Mouse (Mus musculus): ENCODE measurements at regions not wholly inside any gene's neighbourhood (a gene's known extent, or its start where the extent isn't known, plus 50 kb on each side); places are given as distances from the start of the nearest gene placed in this dataset.
A peak's percentile ranks its signal among the peaks of the same experiment; 100 is the strongest.

DNA sequence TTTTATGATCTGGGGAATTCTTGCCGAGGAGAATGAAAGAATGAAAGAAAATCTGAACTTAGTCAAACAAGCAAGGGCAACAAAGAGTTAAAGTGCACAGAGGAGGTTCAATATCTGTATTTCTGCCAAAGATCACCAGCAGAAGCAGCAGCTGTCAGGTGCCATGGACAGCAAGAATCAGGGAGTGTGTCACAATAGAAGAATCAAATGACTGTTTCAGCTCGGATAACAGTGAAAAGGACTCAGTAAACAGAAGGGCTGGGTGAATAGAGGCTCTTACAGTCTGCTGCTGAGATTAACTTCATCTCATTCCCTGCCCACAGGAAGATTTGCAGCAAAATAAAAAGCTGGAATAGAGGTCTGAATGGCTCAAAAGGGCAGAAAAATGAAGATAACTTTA lies 495.3 kb upstream of the Gm5415 start:
- DNase-seq, result peak; percentile 6

DNA sequence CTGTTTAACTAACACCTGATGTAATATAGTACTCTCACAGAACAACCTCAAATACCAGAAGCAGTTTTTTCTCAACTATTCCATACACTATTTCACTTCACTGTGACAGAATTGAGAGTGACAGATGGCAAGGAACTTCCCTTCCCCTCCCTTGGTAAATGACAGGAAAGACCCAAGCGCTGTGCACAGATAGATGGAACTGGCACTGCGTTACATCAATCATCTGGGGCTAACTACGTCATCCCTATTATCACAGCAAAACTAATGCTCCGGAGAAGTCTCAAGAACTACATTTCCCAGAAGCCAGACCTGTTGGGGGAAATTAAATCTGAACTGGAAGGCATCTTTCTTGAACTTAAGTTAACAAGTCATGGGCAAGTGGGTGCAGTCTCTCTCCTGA lies 493.6 kb upstream of the Gm5415 start:
- no peak for DNase-seq

DNA sequence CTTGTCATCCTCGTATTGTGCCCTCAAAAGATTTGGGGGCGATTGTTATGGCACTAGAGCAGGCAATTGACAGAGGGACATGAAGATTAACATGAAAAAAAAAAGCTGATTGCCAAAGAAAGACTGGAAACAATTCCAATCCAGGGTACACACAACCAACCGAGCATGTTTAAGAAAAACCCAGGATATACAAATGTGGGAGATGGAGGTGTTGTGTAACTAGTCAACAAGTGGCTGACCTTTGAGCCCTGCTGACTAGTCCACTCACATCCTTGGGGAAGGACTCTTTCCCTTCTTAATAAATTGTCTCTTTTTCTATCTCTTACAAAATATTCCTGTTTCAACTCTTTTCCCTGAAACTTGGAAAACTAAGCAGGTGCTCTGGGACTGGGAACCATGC lies 484.9 kb upstream of the Gm5415 start:
- no peak for DNase-seq

DNA sequence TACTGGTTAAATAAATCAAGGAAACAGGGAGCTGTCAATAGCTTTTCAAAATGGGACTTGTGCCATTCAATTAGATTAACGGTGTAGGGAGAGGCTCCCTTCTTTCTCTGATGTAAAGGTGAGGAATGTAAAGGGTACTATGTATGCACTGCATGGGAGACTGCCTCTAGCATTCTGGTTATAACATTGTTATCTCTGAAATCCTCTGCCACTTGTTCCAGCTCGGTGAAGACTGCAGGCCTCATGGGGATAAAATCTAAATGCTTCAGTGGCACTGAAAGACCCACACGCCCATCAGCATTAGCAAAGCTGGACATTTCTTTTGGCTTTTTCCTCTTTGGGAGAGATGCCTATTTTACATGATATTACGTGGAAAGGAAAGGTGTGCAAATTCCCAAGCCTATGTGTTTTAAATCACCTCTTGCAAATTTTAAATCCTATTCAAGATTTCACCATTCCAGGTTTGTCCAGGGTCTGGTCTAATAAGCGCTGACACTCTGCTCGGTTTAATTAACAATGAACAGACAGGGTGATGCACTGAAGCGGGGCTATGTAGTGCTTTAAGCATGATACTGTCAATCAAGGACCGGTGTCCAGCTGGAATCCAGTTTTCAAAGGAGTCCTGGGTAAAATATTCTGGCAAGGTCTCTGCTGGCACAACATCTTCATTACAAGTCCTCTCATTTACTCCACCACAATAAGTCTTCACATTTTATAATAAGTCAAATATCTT lies 479.8 kb upstream of the Gm5415 start:
- no peak for DNase-seq

DNA sequence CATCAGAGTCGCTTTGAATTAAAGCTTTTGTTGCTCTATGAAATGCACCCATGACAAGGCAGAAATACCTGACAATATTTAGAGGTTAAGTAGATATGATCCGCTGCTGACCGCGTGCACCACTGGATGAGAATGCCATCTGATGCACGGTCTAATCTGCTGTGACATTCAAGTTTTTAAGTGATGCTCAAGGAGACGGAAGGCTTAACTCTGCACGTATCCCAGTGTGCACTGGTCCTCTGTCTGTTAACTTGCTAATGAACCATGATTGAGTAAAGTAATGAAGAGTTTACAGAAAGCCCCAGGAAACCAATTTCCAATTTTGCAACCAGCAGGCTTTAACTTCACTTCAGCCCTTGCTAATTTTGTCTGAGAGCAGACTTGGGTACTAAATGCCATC lies 478.3 kb upstream of the Gm5415 start:
- no peak for DNase-seq

DNA sequence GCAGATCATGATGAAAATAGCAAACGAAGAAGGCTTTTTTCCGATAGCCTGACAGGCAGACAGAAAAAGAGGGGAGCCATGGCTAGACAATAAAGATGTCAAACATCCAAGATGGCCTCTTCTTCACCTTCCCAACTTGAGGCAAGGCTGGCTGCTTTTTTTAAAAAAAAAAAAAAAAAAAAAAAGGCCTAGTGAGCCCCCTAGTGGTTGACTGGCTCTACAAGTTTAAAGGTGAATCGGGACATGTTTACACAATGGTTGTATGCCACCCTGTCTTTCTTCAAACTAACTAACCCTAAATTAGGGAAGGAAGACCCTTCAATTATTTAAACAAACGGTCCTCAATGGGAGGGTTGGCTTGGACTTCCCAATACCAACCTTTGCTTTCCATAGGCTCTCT lies 475.8 kb upstream of the Gm5415 start:
- DNase-seq, result peak; percentile 13

DNA sequence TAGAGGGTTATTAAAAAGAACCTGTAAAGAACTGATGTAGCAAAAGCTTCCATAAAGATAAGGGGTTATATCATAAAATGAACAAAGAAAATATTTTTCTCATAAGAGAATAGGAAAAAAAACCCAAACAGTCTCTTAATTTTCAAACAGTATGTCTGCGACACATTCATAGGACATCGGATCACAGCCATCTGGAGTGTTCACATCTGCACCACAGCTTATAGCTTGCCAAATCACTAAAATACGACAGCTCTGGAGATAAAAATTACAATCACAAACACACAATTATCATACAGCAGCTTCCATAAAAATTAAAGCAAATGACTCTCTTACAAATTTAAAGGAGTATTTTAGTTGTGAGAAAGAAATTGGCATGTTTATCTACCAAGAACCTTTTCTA lies 456.9 kb upstream of the Gm5415 start:
- no peak for DNase-seq

DNA sequence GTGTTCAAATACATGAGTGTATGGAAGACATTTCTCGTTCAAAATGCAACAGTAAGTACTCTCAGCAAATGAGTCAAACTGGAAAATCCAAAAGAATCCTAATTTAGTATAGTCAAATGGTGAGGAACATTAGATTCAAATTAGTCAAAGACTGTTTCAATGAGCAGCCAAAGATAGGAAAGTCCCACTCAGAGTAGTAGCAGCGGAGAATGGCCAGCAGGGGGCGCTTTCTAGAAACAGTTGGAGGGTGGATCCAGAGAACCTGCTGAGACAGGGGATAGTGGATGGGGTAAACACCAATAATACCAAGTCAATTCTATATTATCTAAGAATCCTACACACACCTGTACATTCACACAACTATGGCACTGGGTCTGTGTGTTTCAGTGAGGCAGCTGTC lies 417.9 kb upstream of the Gm5415 start:
- DNase-seq, result peak; percentile 2

DNA sequence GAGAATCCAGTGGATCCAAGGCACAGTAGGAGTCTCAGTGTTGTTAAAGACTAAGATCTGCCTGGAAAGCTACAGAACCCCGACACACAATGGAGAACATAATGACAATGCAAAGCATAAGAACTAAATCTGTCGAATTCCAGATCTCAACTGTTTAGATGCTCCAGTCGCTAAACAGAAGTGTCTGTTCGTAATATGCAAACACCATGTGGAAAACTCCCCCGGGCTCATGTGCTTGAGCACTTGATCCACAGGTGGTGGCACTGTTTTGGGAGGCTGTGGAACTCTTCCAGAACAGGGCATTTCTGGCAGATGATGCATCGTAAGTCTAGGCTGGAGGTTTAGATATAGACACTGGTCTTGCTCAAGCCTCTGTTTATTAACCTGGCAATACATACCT lies 412.2 kb upstream of the Gm5415 start:
- no peak for DNase-seq

DNA sequence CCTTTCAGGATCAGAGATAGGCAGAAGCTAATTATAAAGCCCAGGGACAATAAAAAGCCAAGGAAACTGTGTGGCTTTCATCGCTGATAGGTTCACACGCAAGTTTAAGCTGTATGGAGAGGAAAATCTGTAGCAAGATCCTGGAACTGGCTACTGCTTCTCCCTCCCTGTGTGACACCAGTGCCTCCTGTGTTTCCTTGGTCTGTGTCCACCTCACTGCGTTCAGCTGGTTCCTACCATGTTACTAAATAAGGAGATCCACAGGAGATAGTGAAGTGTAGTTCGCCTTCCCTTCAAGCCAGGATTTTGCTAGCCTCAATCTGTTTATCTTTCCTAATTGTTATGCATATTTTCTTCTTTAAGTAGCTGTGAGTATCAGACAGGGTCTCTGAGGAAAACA lies 399.2 kb upstream of the Gm5415 start:
- DNase-seq, result no peak

DNA sequence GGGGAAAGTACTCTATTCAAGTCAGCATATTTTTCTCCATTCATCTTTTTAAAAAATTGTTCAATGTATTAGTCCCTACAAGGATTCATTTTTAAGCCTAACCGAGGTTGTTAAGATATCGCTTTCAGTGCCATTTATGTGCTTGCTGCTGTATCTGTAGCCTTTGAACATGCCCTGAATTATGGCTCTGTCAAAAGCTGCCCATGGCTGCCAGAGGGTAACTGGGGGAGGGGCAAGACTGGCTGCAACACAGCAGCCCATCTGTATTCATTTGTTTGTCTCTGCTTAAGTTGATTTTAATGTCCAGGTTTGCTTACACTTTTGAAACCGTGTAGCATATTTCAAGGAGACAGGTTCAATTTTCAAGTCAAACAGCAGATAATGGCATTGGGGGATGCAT lies 383.3 kb upstream of the Gm5415 start:
- DNase-seq, result peak; percentile 25

DNA sequence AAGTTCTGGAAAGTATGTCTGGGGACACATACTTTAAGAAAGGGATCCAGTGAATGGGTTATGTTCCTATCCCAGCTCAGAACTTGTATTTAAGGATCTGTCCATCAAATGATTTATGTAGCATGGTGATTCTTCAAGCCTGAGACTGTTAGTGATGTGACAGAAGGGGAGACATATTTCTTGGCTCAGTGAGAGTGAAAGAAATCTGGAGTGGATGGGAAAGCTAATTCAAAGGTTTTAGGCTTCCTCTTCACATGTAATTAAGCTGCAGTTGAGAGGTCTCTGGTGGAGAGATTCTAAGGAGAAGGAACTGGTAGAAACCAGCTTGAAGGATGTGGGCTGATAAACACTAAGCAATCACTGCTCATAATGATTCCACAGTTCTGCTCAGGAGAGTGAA lies 355.3 kb upstream of the Gm5415 start:
- no peak for DNase-seq

DNA sequence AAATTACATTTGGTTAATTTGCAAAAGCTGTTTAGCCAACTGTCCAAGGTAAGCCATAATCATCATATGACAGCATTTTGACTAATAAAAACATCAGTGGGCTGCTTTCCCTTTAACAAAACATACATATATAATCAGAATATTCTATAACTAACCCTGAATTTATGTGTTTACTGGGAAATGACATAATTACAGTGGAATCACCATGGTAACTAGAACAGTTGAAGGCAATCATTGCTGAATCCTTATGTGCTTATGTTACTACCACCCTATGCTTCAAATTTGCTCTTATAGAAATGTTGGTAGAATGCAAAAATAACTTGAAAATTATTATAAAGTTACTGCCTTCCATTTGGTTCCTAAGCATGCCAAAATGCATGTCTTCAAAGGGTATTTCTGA lies 340.6 kb upstream of the Gm5415 start:
- DNase-seq, result no peak

DNA sequence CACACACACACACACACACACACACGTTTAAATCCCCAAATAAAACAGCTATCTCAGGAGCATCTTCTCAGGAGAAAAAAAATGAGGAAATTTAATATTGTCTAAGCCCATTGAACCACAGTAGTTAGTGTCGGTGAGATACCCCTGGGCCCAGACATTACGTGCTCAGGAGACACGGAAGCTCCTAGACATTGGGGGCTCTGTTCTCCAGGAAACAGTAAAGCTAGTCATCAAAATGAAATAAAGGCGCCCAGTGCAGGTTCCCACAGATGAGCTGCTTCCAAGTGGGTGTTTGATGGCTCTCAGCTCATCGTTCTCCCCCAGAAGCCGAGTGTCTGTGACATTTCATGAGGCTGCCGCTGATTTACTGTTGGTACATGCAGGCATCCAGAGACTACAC lies 325.8 kb upstream of the Gm5415 start:
- no peak for DNase-seq

DNA sequence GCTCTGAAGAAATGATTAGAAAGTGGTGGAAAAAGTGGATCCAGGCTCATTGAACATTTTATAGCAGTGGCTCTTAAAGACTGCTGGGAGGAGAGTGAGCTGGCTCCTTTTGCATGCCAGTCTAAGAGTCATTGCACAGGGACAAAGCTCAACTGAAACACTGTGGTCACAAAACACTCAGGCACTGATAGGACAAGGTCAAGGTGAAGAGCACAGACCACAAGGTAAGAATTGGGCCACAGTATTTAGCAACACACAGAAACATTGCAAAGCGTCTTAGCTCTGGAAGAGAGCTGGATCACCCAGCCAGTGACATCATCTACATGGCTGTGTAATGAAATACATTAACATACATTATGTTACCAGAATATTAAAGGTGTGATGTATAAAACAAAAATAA lies 319.0 kb upstream of the Gm5415 start:
- no peak for DNase-seq

DNA sequence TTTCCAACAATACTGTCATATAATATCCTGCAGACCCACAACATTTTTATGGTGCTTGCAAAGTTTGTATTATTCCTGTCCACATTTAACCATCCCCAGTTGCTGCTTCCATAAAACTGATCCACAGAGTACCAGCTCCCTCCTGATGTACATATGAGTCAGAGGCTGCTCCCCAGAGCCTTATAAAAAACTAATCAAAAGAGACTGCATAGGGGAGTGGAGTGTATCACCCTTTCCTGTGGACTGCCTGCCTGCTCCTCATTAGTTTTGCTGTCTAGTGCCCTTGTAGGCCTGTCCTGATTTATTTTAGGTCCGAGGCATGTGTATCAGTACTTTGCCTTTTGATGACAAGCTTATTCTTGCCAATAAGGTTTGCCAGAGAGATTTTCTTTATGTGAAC lies 310.9 kb upstream of the Gm5415 start:
- DNase-seq, result no peak

Data from embryo, embryonic 11 days (tissue).